ENCODE assay signal across 19 mouse cellular contexts in genomic region chr11:57527506-57527905, GRCm38 (mm10). TPM values are rescaled to one million over a fixed set of nuclear protein-coding genes. Genes with fewer than 3 reads are reported as not detected.
DNase-seq lines count a peak whose midpoint lies in the region; ATAC-seq lines count a peak whose summit lies in the region.
"Had no signal": no experiment of that assay in that cellular context is flagged by ENCODE, and none has a peak within 500 bp of the region (broad histone marks: within the 10 kb centered on the region; RNA-seq: fewer than 3 reads in every experiment).

No protein-coding gene starts in this region.

- H3K4me3 ChIP-seq in embryonic facial prominence, embryonic 10.5 days, result no peak overlapping the region
- H3K4me3 ChIP-seq in forebrain, embryonic 15.5 days, result no peak overlapping the region
- H3K4me3 ChIP-seq: embryonic facial prominence, embryonic 12.5 days; heart, embryonic 12.5 days had no signal

- WGBS in embryonic facial prominence, embryonic 10.5 days, result 85% methylated on average over 4 of the region's 4 CpGs
- 69% methylated on average over 4 of the region's 4 CpGs for WGBS in forebrain, embryonic 15.5 days

- no peak overlapping the region for H3K9ac ChIP-seq in forebrain, embryonic 15.5 days (replicated peaks)
- H3K9ac ChIP-seq: embryonic facial prominence, embryonic 12.5 days; heart, embryonic 12.5 days had no signal

- H3K36me3 ChIP-seq in embryonic facial prominence, embryonic 10.5 days (replicated peaks), result peaks cover 62% of the 10 kb centered on the region
- peaks cover 23% of the 10 kb centered on the region; the same call in 1 of the 2 replicates for H3K36me3 ChIP-seq in forebrain, embryonic 15.5 days

- no peak for ATAC-seq in forebrain, embryonic 15.5 days (replicated peaks)
- ATAC-seq: forebrain, embryonic 16.5 days; hindbrain, embryonic 16.5 days; inflammation-experienced regulatory T-cells, adult 6 months; intestine, postnatal 0 days had no signal

- peak; percentile 20 to 43 for DNase-seq in cerebellum, adult 18-20 months
- no peak for DNase-seq in cerebellum, postnatal 4 days (ENCODE audit: low spot score in 2 of 2)
- peak; percentile 25 for DNase-seq in brain, adult 2 months (ENCODE audit: low read depth, low spot score)
- peak; percentile 35 for DNase-seq in cerebellum, adult 9-11 months
- peak; percentile 38 to 47 for DNase-seq in cerebellum, postnatal 36 days
- no peak for DNase-seq in embryonic facial prominence, embryonic 10.5 days (ENCODE audit: low spot score)
- DNase-seq: adrenal gland, adult 2 months; adrenal gland, postnatal 25 days; embryo, embryonic 11 days; gastrocnemius, postnatal 10 days; kidney, adult 8-10 months had no signal

- H3K4me2 ChIP-seq in forebrain, embryonic 15.5 days (replicated peaks), result no peak overlapping the region
- H3K4me2 ChIP-seq: embryonic facial prominence, embryonic 12.5 days; heart, embryonic 12.5 days had no signal

- H3K4me1 ChIP-seq in embryonic facial prominence, embryonic 10.5 days, result 0 out of 2 replicates have a peak, but pooled peaks cover 3% of the 10 kb centered on the region
- peaks cover 43% of the 10 kb centered on the region for H3K4me1 ChIP-seq in forebrain, embryonic 15.5 days
- H3K4me1 ChIP-seq: embryonic facial prominence, embryonic 12.5 days had no signal

- no peaks in the 10 kb centered on the region for H3K27me3 ChIP-seq in embryonic facial prominence, embryonic 10.5 days (replicated peaks; ENCODE audit: low read depth, poor library complexity, severe bottlenecking)
- no peaks in the 10 kb centered on the region for H3K27me3 ChIP-seq in forebrain, embryonic 15.5 days
- H3K27me3 ChIP-seq: CH12.LX; embryonic facial prominence, embryonic 12.5 days; heart, embryonic 12.5 days had no signal

- no peaks in the 10 kb centered on the region for H3K9me3 ChIP-seq in embryonic facial prominence, embryonic 10.5 days
- H3K9me3 ChIP-seq in forebrain, embryonic 15.5 days, result no peaks in the 10 kb centered on the region
- H3K9me3 ChIP-seq: embryonic facial prominence, embryonic 12.5 days; heart, embryonic 12.5 days had no signal

- H3K27ac ChIP-seq in embryonic facial prominence, embryonic 10.5 days (replicated peaks), result no peak overlapping the region
- H3K27ac ChIP-seq in forebrain, embryonic 15.5 days (replicated peaks), result no peak overlapping the region
- H3K27ac ChIP-seq: embryonic facial prominence, embryonic 12.5 days had no signal

RNA-seq across cellular contexts. Expression of gene Mfap3, which starts 9.0 kb away (rescaled TPM):
- polyA plus RNA-seq in embryonic facial prominence, embryonic 10.5 days (2016; fragmentation: Nextera tagmentation; extraction: Ambion mirVana), result 49.0 and 50.7 TPM in 2 replicates
- 71.7 and 75.5 TPM in 2 replicates for polyA plus RNA-seq in forebrain, embryonic 15.5 days (2015; fragmentation: Nextera tagmentation; extraction: Ambion mirVana)

RNA-seq across cellular contexts. Expression of gene Fam114a2, which starts 9.1 kb away (rescaled TPM):
- polyA plus RNA-seq in embryonic facial prominence, embryonic 10.5 days (2016; fragmentation: Nextera tagmentation; extraction: Ambion mirVana), result 68.0 and 73.6 TPM in 2 replicates
- 107 and 111 TPM in 2 replicates for polyA plus RNA-seq in forebrain, embryonic 15.5 days (2015; fragmentation: Nextera tagmentation; extraction: Ambion mirVana)

Comparison
In these comparisons a context has a peak if more than half of its experiments do, and no peak if none do; other contexts are left out.
1. DNase-seq: peak in cerebellum, adult 18-20 months (2 of 2), brain, adult 2 months (single experiment), cerebellum, adult 9-11 months (single experiment) and cerebellum, postnatal 36 days (2 of 2); none in cerebellum, postnatal 4 days (0 of 2) and embryonic facial prominence, embryonic 10.5 days (single experiment).